Mouse (Mus musculus) kidney, adult 10 weeks (tissue): ENCODE data around the gene Cd33. TPM values are rescaled to one million over a fixed set of nuclear protein-coding genes. Genes with fewer than 3 reads are reported as not detected.

Experiments used
- polyA plus RNA-seq: library from polyadenylated mRNA; stranded (reverse); fragments of 350-450 nt; fragmentation: Illumina TruSeq; extraction: RNeasy Lipid Tissue Mini Kit (QIAGEN cat#74804); gene quantifications from one replicate; pipeline ENCODE4 v1.2.3, GENCODE M21; 2014; ENCODE audit warnings: low read depth, low replicate concordance

Cd33 gene
- 1.7 TPM for polyA plus RNA-seq

GRCm38 (mm10) chr7:43544225-43544977 lies at the start of gene Cd33:
Gene Cd33 (minus strand): TSS chr7:43544428.

GRCm38 (mm10) chr7:43579440-43580171 lies 35.4 kb upstream of the Cd33 start, which contains the start of gene Zfp719:
Gene Zfp719 (plus strand): TSS chr7:43579610.

GRCm38 (mm10) chr7:43562006-43562633 lies 17.9 kb upstream of the Cd33 start, which contains the start of gene Zfp658:
Gene Zfp658 (plus strand): TSS chr7:43562256.

GRCm38 (mm10) chr7:43489631-43490125 lies 54.5 kb downstream of the Cd33 start, which contains the start of gene Iglon5:
Gene Iglon5 (minus strand): TSS chr7:43490075.

Other genes starting within 250 kb of the Cd33 start
- gene Zfp715, start 231.1 kb downstream of the Cd33 start, polyA plus RNA-seq, result 38.8 TPM
- not detected for gene Siglecf, start 193.1 kb downstream of the Cd33 start, polyA plus RNA-seq
- not detected for gene Siglecg, start 136.2 kb downstream of the Cd33 start, polyA plus RNA-seq
- not detected for gene Lim2, start 116.8 kb downstream of the Cd33 start, polyA plus RNA-seq
- not detected for gene Nkg7, start 107.4 kb downstream of the Cd33 start, polyA plus RNA-seq
- gene Cldnd2, start 103.6 kb downstream of the Cd33 start, polyA plus RNA-seq, result not detected
- 12.4 TPM for gene Etfb, start 100.3 kb downstream of the Cd33 start, polyA plus RNA-seq
- gene Gm45233, start 100.3 kb downstream of the Cd33 start, polyA plus RNA-seq, result not detected
- 0.89 TPM for gene Vsig10l, start 81.3 kb downstream of the Cd33 start, polyA plus RNA-seq
- not detected for gene Iglon5, start 54.4 kb downstream of the Cd33 start, polyA plus RNA-seq
- not detected for gene 4931406B18Rik, start 38.5 kb downstream of the Cd33 start, polyA plus RNA-seq
- 1.6 TPM for gene Zfp658, start 17.8 kb upstream of the Cd33 start, polyA plus RNA-seq
- 13.8 TPM for gene Zfp719, start 35.2 kb upstream of the Cd33 start, polyA plus RNA-seq
- not detected for gene Zfp819, start 62.7 kb upstream of the Cd33 start, polyA plus RNA-seq
- gene Ceacam18, start 90.3 kb upstream of the Cd33 start, polyA plus RNA-seq, result not detected
- gene Siglece, start 115.7 kb upstream of the Cd33 start, polyA plus RNA-seq, result 0.32 TPM
- gene Ctu1, start 127.6 kb upstream of the Cd33 start, polyA plus RNA-seq, result 1.4 TPM
- gene Klk14, start 146.0 kb upstream of the Cd33 start, polyA plus RNA-seq, result not detected
- gene Klk13, start 168.1 kb upstream of the Cd33 start, polyA plus RNA-seq, result not detected
- not detected for gene Klk12, start 224.5 kb upstream of the Cd33 start, polyA plus RNA-seq
- not detected for gene Klk11, start 230.2 kb upstream of the Cd33 start, polyA plus RNA-seq
- not detected for gene Klk10, start 236.6 kb upstream of the Cd33 start, polyA plus RNA-seq
- not detected for gene Klk9, start 247.5 kb upstream of the Cd33 start, polyA plus RNA-seq